Mouse (Mus musculus) CD4-positive, CD25-positive, alpha-beta regulatory T cell (primary cell): Measurements from ENCODE around the gene Frmpd3. TPM values are rescaled to one million over a fixed set of nuclear protein-coding genes. Genes with fewer than 3 reads are reported as not detected.

Experiments
- polyA plus RNA-seq: library from polyadenylated mRNA; unstranded; fragments of 100-300 nt; shearing (Covaris generic); gene quantifications from one replicate; pipeline ENCODE4 v1.2.1, GENCODE M21; 2017

Frmpd3 gene
- polyA plus RNA-seq = 0.04 TPM

GRCm38 (mm10) chrX:140341656-140342392 is at the start of gene Frmpd3:
Frmpd3 (plus strand) TSS chrX:140342263.

DNA sequence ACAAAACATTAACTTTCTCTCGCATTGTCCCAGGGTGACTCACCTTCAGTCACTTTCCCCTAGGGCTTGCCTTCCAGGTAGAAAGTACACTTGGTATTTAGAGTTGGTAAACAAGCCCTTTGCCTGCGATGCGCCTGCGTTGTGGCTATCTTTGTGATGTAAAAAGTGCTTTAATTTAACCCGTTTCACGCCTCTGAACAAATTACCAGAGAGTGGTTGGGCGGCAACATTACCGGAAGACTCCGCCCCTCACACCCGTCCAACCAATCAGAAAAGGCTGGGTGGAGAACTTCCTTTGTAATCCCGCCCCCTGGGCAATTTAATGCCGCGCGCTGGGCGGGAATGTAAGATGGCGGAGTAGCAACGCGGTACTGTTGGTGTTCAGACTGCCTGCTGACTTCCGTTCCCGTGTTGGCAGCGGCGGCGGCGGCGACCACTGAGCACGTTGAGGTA is 114.2 kb downstream of the Frmpd3 start, which contains the start of gene Prps1:
TSS of gene Prps1 (plus strand) at position 335 of the 453 bp plus-strand sequence.

Other genes starting within 250 kb of the Frmpd3 start
- gene Prps1, start 114.3 kb downstream of the Frmpd3 start, polyA plus RNA-seq = 73.0 TPM